Comparison of ENCODE assay signal across 13 mouse cellular contexts in genomic region chr15:27814677-27815391, GRCm38 (mm10).
DNase-seq lines count a peak whose midpoint lies in the region; ATAC-seq and TF ChIP-seq lines count a peak whose summit lies in the region.
"Had no signal": no experiment of that assay in that cellular context is flagged by ENCODE, and none has a peak within 500 bp of the region (broad histone marks: within the 10 kb centered on the region; RNA-seq: fewer than 3 reads in every experiment).

No protein-coding gene starts in this region.

- H3K36me3 ChIP-seq in midbrain, embryonic 14.5 days (ENCODE audit: control insufficient read depth, insufficient read depth, low read length), result peaks cover 84% of the 10 kb centered on the region
- peaks cover 63% of the 10 kb centered on the region for H3K36me3 ChIP-seq in midbrain, postnatal 0 days (ENCODE audit: insufficient read depth, low read length)
- peaks cover 58% of the 10 kb centered on the region for H3K36me3 ChIP-seq in embryonic facial prominence, embryonic 12.5 days
- peaks cover 60% of the 10 kb centered on the region for H3K36me3 ChIP-seq in limb, embryonic 15.5 days

- intact Hi-C loops in gastrocnemius, postnatal 14 days (cut with DNase I; ENCODE audit: low total_unique reads), result no loop called here
- intact Hi-C loops in heart, postnatal 10 days (cut with DNase I), result no loop called here

- H3K4me3 ChIP-seq in midbrain, embryonic 14.5 days (replicated peaks; ENCODE audit: low read depth, low read length), result no peak overlapping the region
- no peak overlapping the region for H3K4me3 ChIP-seq in midbrain, postnatal 0 days (ENCODE audit: low read depth, low read length)
- no peak overlapping the region for H3K4me3 ChIP-seq in embryonic facial prominence, embryonic 12.5 days
- H3K4me3 ChIP-seq in limb, embryonic 15.5 days, result no peak overlapping the region

- H3K9me3 ChIP-seq in midbrain, embryonic 14.5 days (ENCODE audit: control insufficient read depth, low read length), result no peaks in the 10 kb centered on the region
- no peaks in the 10 kb centered on the region for H3K9me3 ChIP-seq in midbrain, postnatal 0 days (ENCODE audit: low read length)
- H3K9me3 ChIP-seq in embryonic facial prominence, embryonic 12.5 days, result no peaks in the 10 kb centered on the region
- no peaks in the 10 kb centered on the region for H3K9me3 ChIP-seq in limb, embryonic 15.5 days

- H3K4me1 ChIP-seq in midbrain, embryonic 14.5 days (ENCODE audit: control insufficient read depth, insufficient read depth, low read length), result peaks cover 7% of the 10 kb centered on the region; the same call in 1 of the 2 replicates
- no peaks in the 10 kb centered on the region for H3K4me1 ChIP-seq in midbrain, postnatal 0 days (ENCODE audit: insufficient read depth, low read length)
- peaks cover 39% of the 10 kb centered on the region for H3K4me1 ChIP-seq in embryonic facial prominence, embryonic 12.5 days
- peaks cover 37% of the 10 kb centered on the region for H3K4me1 ChIP-seq in limb, embryonic 15.5 days

- TF ChIP-seq CTCF in midbrain, postnatal 0 days (IDR thresholded peaks at IDR 0.05), result no peak

- no peak overlapping the region for H3K9ac ChIP-seq in midbrain, embryonic 14.5 days (replicated peaks; ENCODE audit: low read length)
- H3K9ac ChIP-seq in midbrain, postnatal 0 days (replicated peaks; ENCODE audit: low read length, poor library complexity, severe bottlenecking), result no peak overlapping the region
- H3K9ac ChIP-seq in embryonic facial prominence, embryonic 12.5 days, result no peak overlapping the region
- H3K9ac ChIP-seq in limb, embryonic 15.5 days, result no peak overlapping the region

- ATAC-seq in midbrain, embryonic 14.5 days (ENCODE audit: low FRiP score, low TSS enrichment), result no peak
- ATAC-seq in midbrain, postnatal 0 days (ENCODE audit: low FRiP score), result no peak
- ATAC-seq in embryonic facial prominence, embryonic 12.5 days (ENCODE audit: insufficient number of reproducible peaks, insufficient read depth, low FRiP score, low TSS enrichment), result no peak
- ATAC-seq in limb, embryonic 15.5 days (ENCODE audit: insufficient number of reproducible peaks, low FRiP score, low TSS enrichment, low read depth), result peak; percentile 67; the same call in 1 of the 2 replicates

- H3K27ac ChIP-seq in midbrain, embryonic 14.5 days (replicated peaks; ENCODE audit: low read depth, low read length), result peak overlapping the region; percentile 28; the same call in 1 of the 2 replicates
- no peak overlapping the region for H3K27ac ChIP-seq in midbrain, postnatal 0 days (ENCODE audit: low read depth, low read length)
- peak overlapping the region; percentile 71 for H3K27ac ChIP-seq in embryonic facial prominence, embryonic 12.5 days
- H3K27ac ChIP-seq in limb, embryonic 15.5 days, result peak overlapping the region; percentile 68
- H3K27ac ChIP-seq: macrophage had no signal

- no peak overlapping the region for H3K4me2 ChIP-seq in midbrain, embryonic 14.5 days (ENCODE audit: low read length)
- H3K4me2 ChIP-seq in midbrain, postnatal 0 days (ENCODE audit: low read depth, low read length, poor library complexity, severe bottlenecking), result no peak overlapping the region
- no peak overlapping the region for H3K4me2 ChIP-seq in embryonic facial prominence, embryonic 12.5 days (replicated peaks)
- H3K4me2 ChIP-seq in limb, embryonic 15.5 days, result no peak overlapping the region

- WGBS in midbrain, embryonic 14.5 days, result 65% methylated on average over 6 of the region's 6 CpGs
- WGBS in midbrain, postnatal 0 days, result 60% methylated on average over 6 of the region's 6 CpGs
- 33% methylated on average over 6 of the region's 6 CpGs for WGBS in embryonic facial prominence, embryonic 12.5 days
- WGBS in limb, embryonic 15.5 days, result 19% methylated on average over 6 of the region's 6 CpGs

- H3K27me3 ChIP-seq in midbrain, embryonic 14.5 days (ENCODE audit: control insufficient read depth, insufficient read depth, low read length), result peaks cover 12% of the 10 kb centered on the region; the same call in 1 of the 2 replicates
- no peaks in the 10 kb centered on the region for H3K27me3 ChIP-seq in midbrain, postnatal 0 days (ENCODE audit: insufficient read depth, low read length)
- no peaks in the 10 kb centered on the region for H3K27me3 ChIP-seq in embryonic facial prominence, embryonic 12.5 days
- no peaks in the 10 kb centered on the region for H3K27me3 ChIP-seq in limb, embryonic 15.5 days

- DNase-seq in gastrocnemius, postnatal 14 days, result peak; percentile 27
- no peak for DNase-seq in gastrocnemius, postnatal 4 days (ENCODE audit: low spot score in 2 of 2)
- DNase-seq in midbrain, embryonic 14.5 days, result no peak
- no peak for DNase-seq in midbrain, postnatal 0 days (ENCODE audit: low spot score)
- DNase-seq in heart, postnatal 10 days, result no peak
- no peak for DNase-seq in natural killer cell, adult 2 months (ENCODE audit: low spot score in 2 of 2)
- DNase-seq: B cell, adult 2 months; cerebellum, adult 11-12 months; heart, adult 18-20 months; lung, adult 2 months had no signal
